Mouse (Mus musculus) kidney, adult 2 months (tissue): ENCODE measurements at regions not wholly inside any gene's neighbourhood (a gene's known extent, or its start where the extent isn't known, plus 50 kb on each side); places are given as distances from the start of the nearest gene placed in this dataset.

Experiments
- CTCF ChIP-seq: fragments of 200-500 bp; conservative IDR thresholded peaks from 2 replicates; pipeline ENCODE4 v1.5.1; 2011; ENCODE audit warnings: low read depth, mild to moderate bottlenecking, control low read depth, low read length, moderate library complexity, mixed read lengths; ENCODE audit not compliant: insufficient read depth, insufficient read length
- POLR2A ChIP-seq: fragments of 200-500 bp; IDR thresholded peaks from one replicate; pipeline ENCODE4 v1.6.1; 2011; ENCODE audit warnings: low read depth, low read length, control low read depth

GRCm38 (mm10) chr13:53880466-53881250 lies 174.8 kb downstream of the Drd1 start:
- TF ChIP-seq CTCF (no peak), POLR2A (no peak)
